Mouse (Mus musculus) brain, embryonic 14.5 days (tissue): ENCODE data around the gene Akap12.

ENCODE experiments used
- CTCF ChIP-seq: fragments of 200-500 bp; IDR thresholded peaks from 2 replicates; pipeline ENCODE4 v1.5.1; 2012; ENCODE audit warnings: inconsistent platforms, mild to moderate bottlenecking, moderate library complexity, borderline replicate concordance; ENCODE audit not compliant: insufficient read depth, insufficient read length; ENCODE audit errors: extremely low read depth
- POLR2A ChIP-seq: fragments of 200-500 bp; IDR thresholded peaks from 2 replicates; pipeline ENCODE4 v1.6.1; 2012; ENCODE audit warnings: mild to moderate bottlenecking, inconsistent platforms, borderline replicate concordance; ENCODE audit not compliant: poor library complexity, insufficient read depth, insufficient read length, severe bottlenecking; ENCODE audit errors: extremely low read depth

DNA sequence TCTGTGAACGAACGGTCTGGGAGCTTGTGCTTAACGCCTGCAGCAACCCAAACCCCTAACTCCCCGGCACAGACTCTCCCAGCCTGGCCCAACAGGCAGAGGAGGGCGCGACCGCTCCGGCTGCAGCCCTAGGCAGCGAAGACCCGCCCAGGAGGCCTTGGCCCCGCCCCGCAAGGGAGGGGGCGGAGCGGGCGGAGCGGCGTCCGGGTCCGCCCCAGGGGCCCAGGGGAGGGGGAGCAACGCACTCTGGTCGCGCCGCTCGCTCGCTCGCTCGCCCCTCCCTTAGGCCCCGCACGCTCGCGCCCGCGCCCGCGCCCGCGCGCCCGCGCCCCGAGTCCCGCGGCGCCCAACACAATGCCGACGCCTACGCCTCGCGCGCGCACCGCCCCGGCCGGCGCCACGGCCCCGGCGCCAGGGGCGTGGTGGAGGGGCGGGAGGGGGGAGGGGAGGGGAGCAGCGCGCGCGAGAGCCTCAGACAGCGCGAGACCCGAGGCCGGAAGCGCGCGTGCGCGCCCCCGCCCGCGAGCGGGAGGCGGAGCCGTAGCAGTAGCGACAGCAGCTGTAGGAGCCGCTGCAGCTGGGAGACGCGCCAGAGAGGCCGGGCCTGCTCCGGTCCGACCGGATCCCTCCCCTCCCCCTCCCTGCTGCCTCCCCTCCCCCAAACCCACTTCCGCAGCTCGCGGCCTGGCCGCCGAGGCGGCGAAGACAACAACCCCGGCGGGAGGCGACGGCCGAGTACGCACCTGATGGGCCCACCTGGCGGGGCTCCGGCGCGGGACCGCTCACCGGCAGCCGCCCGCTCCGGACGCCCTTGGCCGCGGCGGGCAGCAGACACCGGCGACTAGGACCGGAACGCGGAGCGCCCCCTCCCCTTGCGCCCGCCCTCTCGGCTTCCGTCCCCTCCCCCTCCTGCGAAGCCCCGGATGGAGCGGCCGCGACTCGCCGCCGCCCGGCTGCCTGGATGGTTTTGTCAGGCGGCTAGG, 120.7 kb downstream of the Akap12 start:
- TF ChIP-seq CTCF, result no peak
- peak; percentile 96 for TF ChIP-seq POLR2A
